Mouse (Mus musculus) right cerebral cortex, adult 2 months (tissue): ENCODE results near the gene Capzb.
A peak's percentile ranks its signal among the peaks of the same experiment; 100 is the strongest.

Source experiments
- DNase-seq, 2 experiments: peaks; one replicate each; pipeline ENCODE4 v3.0.0; 2021 to 2022; ENCODE audit warnings: low spot score in 2 of 2

Capzb gene

GRCm38 (mm10) chr4:139265783-139266499, 73.2 kb downstream of the Capzb start:
- DNase-seq: peak in 1 of 2 experiments; percentile 15

- no peak for DNase-seq
These were observed 73.8 kb downstream of the Capzb start for GRCm38 (mm10) chr4:139266500-139266865.

GRCm38 (mm10) chr4:139267335-139267734, 74.6 kb downstream of the Capzb start:
- DNase-seq: no peak

GRCm38 (mm10) chr4:139268242-139268641, 75.5 kb downstream of the Capzb start:
- DNase-seq: no peak

GRCm38 (mm10) chr4:139270168-139270567, 77.5 kb downstream of the Capzb start:
- DNase-seq: no peak

- DNase-seq: no peak
These were observed 78.9 kb downstream of the Capzb start for GRCm38 (mm10) chr4:139271562-139271961.

GRCm38 (mm10) chr4:139272951-139273680, 80.4 kb downstream of the Capzb start:
- DNase-seq: no peak

- no peak for DNase-seq
These were observed 81.9 kb downstream of the Capzb start for GRCm38 (mm10) chr4:139274573-139274972.

- no peak for DNase-seq
These were observed 83.7 kb downstream of the Capzb start for GRCm38 (mm10) chr4:139276411-139276810.

- no peak for DNase-seq
These were observed 87.8 kb downstream of the Capzb start for GRCm38 (mm10) chr4:139280530-139280929.

GRCm38 (mm10) chr4:139281791-139282345, 89.2 kb downstream of the Capzb start:
- no peak for DNase-seq

- DNase-seq: no peak
These were observed 90.3 kb downstream of the Capzb start for GRCm38 (mm10) chr4:139282955-139283417.

GRCm38 (mm10) chr4:139284877-139285276, 92.2 kb downstream of the Capzb start:
- no peak for DNase-seq

GRCm38 (mm10) chr4:139286234-139286633, 93.5 kb downstream of the Capzb start:
- no peak for DNase-seq

- DNase-seq: peak; percentile 95
These were observed 94.6 kb downstream of the Capzb start for GRCm38 (mm10) chr4:139287122-139287863.

- peak; percentile 62 to 67 for DNase-seq
These were observed 96.3 kb downstream of the Capzb start for GRCm38 (mm10) chr4:139289017-139289416.

GRCm38 (mm10) chr4:139291099-139291498, 98.4 kb downstream of the Capzb start:
- DNase-seq: peak in 1 of 2 experiments; percentile 55

- DNase-seq: no peak
These were observed 99.3 kb downstream of the Capzb start for GRCm38 (mm10) chr4:139292038-139292437.

GRCm38 (mm10) chr4:139297566-139297965, 104.9 kb downstream of the Capzb start:
- DNase-seq: no peak

- no peak for DNase-seq
These were observed 106.1 kb downstream of the Capzb start for GRCm38 (mm10) chr4:139298671-139299366.

- no peak for DNase-seq
These were observed 109.1 kb downstream of the Capzb start for GRCm38 (mm10) chr4:139301780-139302179.
